Mouse (Mus musculus) embryonic facial prominence, embryonic 11.5 days (tissue): ENCODE measurements around the gene Mast4. TPM values are rescaled to one million over a fixed set of nuclear protein-coding genes. Genes with fewer than 3 reads are reported as not detected.
A peak's percentile ranks its signal among the peaks of the same experiment; 100 is the strongest.

Source experiments
- ATAC-seq: fragments of 200-750 bp; cut with Nextera tagmentation; replicated peaks from 2 replicates; pipeline ENCODE4 v1.8.0; 2017; ENCODE audit warnings: low read depth; ENCODE audit not compliant: insufficient number of reproducible peaks, low FRiP score, low TSS enrichment
- DNase-seq: peaks from one replicate; pipeline ENCODE4 v3.0.0-alpha.2; 2015; ENCODE audit warnings: low spot score
- H3K27ac ChIP-seq: fragments of 300-500 bp; sonication (generic); replicated peaks from 2 replicates; pipeline ENCODE4 v1.5.1; 2014; ENCODE audit warnings: mild to moderate bottlenecking, low read depth, low read length, control low read depth
- H3K27me3 ChIP-seq: fragments of 300-500 bp; sonication (generic); 2 replicates; pipeline ENCODE4 v1.6.1; 2014; ENCODE audit warnings: mild to moderate bottlenecking, low read length, moderate library complexity, mixed read lengths; ENCODE audit not compliant: control insufficient read depth, insufficient read depth
- H3K36me3 ChIP-seq: fragments of 300-500 bp; sonication (generic); replicated peaks from 2 replicates; pipeline ENCODE4 v1.6.1; 2014; ENCODE audit warnings: low read depth, mild to moderate bottlenecking, low read length, moderate library complexity, mixed read lengths; ENCODE audit not compliant: control insufficient read depth, insufficient read depth
- H3K4me1 ChIP-seq: fragments of 300-500 bp; sonication (generic); 2 replicates; pipeline ENCODE4 v1.6.1; 2014; ENCODE audit warnings: low read length, mixed read lengths; ENCODE audit not compliant: control insufficient read depth, insufficient read depth
- H3K4me2 ChIP-seq: fragments of 300-500 bp; sonication (generic); 2 replicates; pipeline ENCODE4 v1.6.1; 2014; ENCODE audit warnings: low read depth, mild to moderate bottlenecking, control low read depth, low read length, moderate library complexity
- H3K4me3 ChIP-seq: fragments of 300-500 bp; sonication (generic); 2 replicates; pipeline ENCODE4 v1.5.1; 2014; ENCODE audit warnings: low read depth, low read length, control low read depth
- H3K9ac ChIP-seq: fragments of 300-500 bp; sonication (generic); replicated peaks from 2 replicates; pipeline ENCODE4 v1.6.1; 2014; ENCODE audit warnings: mild to moderate bottlenecking, control low read depth, low read length
- H3K9me3 ChIP-seq: fragments of 300-500 bp; sonication (generic); replicated peaks from 2 replicates; pipeline ENCODE4 v1.6.1; 2016; ENCODE audit warnings: mild to moderate bottlenecking, low read length, inconsistent platforms, mixed read lengths; ENCODE audit not compliant: control insufficient read depth
- WGBS: fragments of 180-500 bp; shearing (Covaris S2); extraction: QIAGEN DNeasy Blood & Tissue Kit; methylation state at CpG from one replicate; pipeline ENCODE4 v1.1.7; 2014; 5-methylcytosine and 5-hydroxymethylcytosine counted together
- polyA plus RNA-seq: library from polyadenylated mRNA; unstranded; fragments of >200 nt; fragmentation: Nextera tagmentation; extraction: Ambion mirVana; gene quantifications from 2 replicates; pipeline ENCODE4 v1.2.1, GENCODE M21; 2014

Gene Mast4
- polyA plus RNA-seq, 1 experiment from 2014 or later, result 17.1 TPM

DNA sequence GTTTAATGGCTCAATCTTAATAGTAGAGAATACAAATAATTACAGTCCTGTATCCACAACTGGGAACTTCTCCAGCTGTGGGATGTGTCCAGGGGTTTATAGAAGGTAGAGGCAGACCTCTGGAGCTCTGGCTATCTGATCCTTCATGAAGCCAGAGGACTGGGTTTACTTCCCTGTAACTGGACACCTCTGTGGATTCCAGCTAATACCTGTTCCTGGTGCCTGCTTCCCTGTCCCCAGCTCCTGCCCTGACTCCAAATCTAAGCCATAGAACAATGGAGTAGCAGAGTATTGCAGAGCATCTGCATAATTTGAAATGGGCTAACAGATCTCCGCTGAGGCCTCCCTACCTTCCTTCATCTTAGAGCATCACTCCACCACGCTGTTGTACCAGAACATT is 398.1 kb downstream of the Mast4 start:
- Histone ChIP-seq H3K4me2 (no peak overlapping the region), H3K9ac (no peak overlapping the region), H3K27ac (no peak overlapping the region), H3K36me3 (no peaks in the 10 kb centered on the region), H3K4me1 (no peaks in the 10 kb centered on the region), H3K4me3 (no peak overlapping the region), H3K27me3 (no peaks in the 10 kb centered on the region), H3K9me3 (no peaks in the 10 kb centered on the region)
- 94% methylated on average over 2 of the region's 2 CpGs for WGBS
- DNase-seq (no peak), ATAC-seq (no peak)

DNA sequence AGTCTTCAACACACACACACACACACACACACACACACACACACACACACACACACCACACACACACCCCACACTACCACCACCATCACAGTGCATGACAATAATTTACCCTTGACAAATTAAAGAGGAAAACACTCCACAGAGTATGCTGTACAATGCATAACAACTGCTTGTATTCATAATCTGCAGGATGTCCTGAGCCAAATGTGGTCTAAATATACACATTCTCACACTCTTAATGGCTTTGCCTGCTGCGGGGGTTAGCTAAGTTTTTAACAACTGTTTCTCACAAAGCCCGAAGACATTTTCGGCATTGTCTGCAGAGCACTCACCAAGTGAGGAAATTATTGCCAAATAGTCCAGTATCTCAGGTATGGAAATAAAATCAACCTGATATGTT is 398.5 kb downstream of the Mast4 start:
- no peaks in the 10 kb centered on the region for H3K27me3 ChIP-seq
- no peak for DNase-seq
- no peak overlapping the region for H3K27ac ChIP-seq
- H3K9me3 ChIP-seq, result no peaks in the 10 kb centered on the region
- no peaks in the 10 kb centered on the region for H3K4me1 ChIP-seq
- no peak for ATAC-seq
- no peak overlapping the region for H3K4me2 ChIP-seq
- H3K36me3 ChIP-seq, result no peaks in the 10 kb centered on the region
- H3K9ac ChIP-seq, result no peak overlapping the region
- WGBS, result 90% methylated on average over 3 of the region's 3 CpGs
- H3K4me3 ChIP-seq, result no peak overlapping the region

DNA sequence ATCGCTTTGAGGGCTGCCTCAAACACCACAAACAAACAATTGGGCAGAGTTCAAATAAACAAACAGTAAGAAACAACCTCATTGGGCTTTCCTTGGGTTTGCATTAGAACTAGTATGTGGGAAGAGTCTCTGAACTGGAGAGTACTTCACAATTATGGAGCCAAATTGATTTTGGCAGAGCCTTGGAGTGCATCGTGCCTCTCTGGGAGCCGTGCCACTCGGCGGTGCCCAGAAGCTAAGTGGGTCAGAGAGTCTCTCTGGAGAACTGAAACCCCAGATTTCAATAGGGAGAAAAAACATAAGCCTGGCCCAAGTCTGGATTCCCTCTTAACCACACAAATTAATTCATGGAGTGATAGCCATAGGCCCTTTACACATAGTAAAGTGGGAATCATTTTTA is 400.6 kb downstream of the Mast4 start:
- 89% methylated on average over 5 of the region's 5 CpGs for WGBS
- H3K9ac ChIP-seq, result no peak overlapping the region
- H3K4me3 ChIP-seq, result no peak overlapping the region
- DNase-seq (no peak), ATAC-seq (no peak)
- H3K4me2 ChIP-seq, result no peak overlapping the region
- H3K27ac ChIP-seq, result no peak overlapping the region
- H3K36me3 ChIP-seq, result no peaks in the 10 kb centered on the region
- no peaks in the 10 kb centered on the region for H3K4me1 ChIP-seq
- no peaks in the 10 kb centered on the region for H3K9me3 ChIP-seq
- no peaks in the 10 kb centered on the region for H3K27me3 ChIP-seq

- Histone ChIP-seq H3K9me3 (no peaks in the 10 kb centered on the region), H3K36me3 (no peaks in the 10 kb centered on the region), H3K9ac (no peak overlapping the region), H3K27me3 (no peaks in the 10 kb centered on the region), H3K4me3 (no peak overlapping the region), H3K4me1 (no peaks in the 10 kb centered on the region), H3K27ac (no peak overlapping the region), H3K4me2 (no peak overlapping the region)
- no peak for ATAC-seq
- DNase-seq, result no peak
- 81% methylated on average over 9 of the region's 9 CpGs for WGBS
Observed at GRCm38 (mm10) chr13:102932434-102932833, 401.9 kb downstream of the Mast4 start.

- DNase-seq, result no peak
- no peak for ATAC-seq
- no peaks in the 10 kb centered on the region for H3K4me1 ChIP-seq
- 85% methylated on average over 1 of the region's 1 CpGs for WGBS
- H3K27ac ChIP-seq, result no peak overlapping the region
- H3K9me3 ChIP-seq, result no peaks in the 10 kb centered on the region
- no peaks in the 10 kb centered on the region for H3K27me3 ChIP-seq
- H3K9ac ChIP-seq, result no peak overlapping the region
- H3K4me3 ChIP-seq, result no peak overlapping the region
- H3K4me2 ChIP-seq, result no peak overlapping the region
- no peaks in the 10 kb centered on the region for H3K36me3 ChIP-seq
Observed at GRCm38 (mm10) chr13:102931951-102932350, 402.3 kb downstream of the Mast4 start.

GRCm38 (mm10) chr13:102925844-102926598 is 408.3 kb downstream of the Mast4 start:
- Histone ChIP-seq H3K9me3 (no peaks in the 10 kb centered on the region), H3K27ac (no peak overlapping the region), H3K9ac (no peak overlapping the region), H3K36me3 (no peaks in the 10 kb centered on the region), H3K4me3 (no peak overlapping the region), H3K4me1 (no peaks in the 10 kb centered on the region), H3K4me2 (no peak overlapping the region), H3K27me3 (no peaks in the 10 kb centered on the region)
- peak; percentile 17 for DNase-seq
- WGBS, result 79% methylated on average over 7 of the region's 7 CpGs
- ATAC-seq, result no peak

DNA sequence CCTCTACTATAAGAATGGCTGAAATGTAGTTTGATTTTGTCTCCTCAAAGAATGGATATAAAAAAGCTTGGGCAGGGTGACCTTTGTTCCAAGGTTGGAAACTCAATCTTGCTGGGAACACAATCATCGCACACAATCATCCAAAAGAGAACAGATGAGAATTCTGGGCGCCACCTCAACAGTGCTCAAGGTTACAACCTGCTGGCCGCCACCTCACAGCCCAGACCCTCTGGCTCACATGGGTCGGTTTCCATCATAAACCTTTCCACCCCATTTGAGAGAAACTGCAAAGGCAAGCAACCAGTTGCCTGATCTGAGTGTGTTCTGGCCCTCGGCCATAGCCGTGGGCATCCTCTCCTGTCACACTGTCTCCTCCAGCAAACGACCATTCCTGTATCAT is 414.6 kb downstream of the Mast4 start:
- no peaks in the 10 kb centered on the region for H3K4me1 ChIP-seq
- WGBS, result 91% methylated on average over 7 of the region's 7 CpGs
- no peaks in the 10 kb centered on the region for H3K9me3 ChIP-seq
- ATAC-seq (no peak), DNase-seq (no peak)
- no peak overlapping the region for H3K27ac ChIP-seq
- no peaks in the 10 kb centered on the region for H3K36me3 ChIP-seq
- no peaks in the 10 kb centered on the region for H3K27me3 ChIP-seq
- no peak overlapping the region for H3K9ac ChIP-seq
- H3K4me2 ChIP-seq, result no peak overlapping the region
- H3K4me3 ChIP-seq, result no peak overlapping the region

DNA sequence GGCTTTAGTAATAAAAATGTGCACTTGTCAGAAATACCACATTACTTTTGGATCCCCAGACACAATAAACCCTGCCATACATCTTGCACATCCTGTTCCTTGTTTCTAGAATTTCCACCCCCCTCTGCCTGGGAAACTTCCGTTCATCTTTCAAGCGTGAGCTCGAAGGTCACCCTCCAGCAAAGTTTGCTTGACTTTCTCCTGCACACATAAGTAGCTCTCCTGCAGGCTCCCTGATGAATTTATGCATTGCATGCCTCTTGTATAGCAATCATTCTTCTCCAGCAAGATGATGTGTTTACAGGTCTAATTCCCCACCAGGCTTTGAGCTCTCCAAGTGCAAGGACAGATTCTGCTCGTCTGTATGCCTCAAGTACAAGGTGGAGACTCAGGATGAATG is 415.7 kb downstream of the Mast4 start:
- Histone ChIP-seq H3K27ac (no peak overlapping the region), H3K36me3 (no peaks in the 10 kb centered on the region), H3K4me1 (no peaks in the 10 kb centered on the region), H3K4me2 (no peak overlapping the region), H3K9ac (no peak overlapping the region), H3K4me3 (no peak overlapping the region), H3K9me3 (no peaks in the 10 kb centered on the region), H3K27me3 (no peaks in the 10 kb centered on the region)
- 44% methylated on average over 4 of the region's 4 CpGs for WGBS
- DNase-seq (no peak), ATAC-seq (no peak)
